8 mouse cellular contexts compared by ENCODE assay signal in the genomic region with DNA sequence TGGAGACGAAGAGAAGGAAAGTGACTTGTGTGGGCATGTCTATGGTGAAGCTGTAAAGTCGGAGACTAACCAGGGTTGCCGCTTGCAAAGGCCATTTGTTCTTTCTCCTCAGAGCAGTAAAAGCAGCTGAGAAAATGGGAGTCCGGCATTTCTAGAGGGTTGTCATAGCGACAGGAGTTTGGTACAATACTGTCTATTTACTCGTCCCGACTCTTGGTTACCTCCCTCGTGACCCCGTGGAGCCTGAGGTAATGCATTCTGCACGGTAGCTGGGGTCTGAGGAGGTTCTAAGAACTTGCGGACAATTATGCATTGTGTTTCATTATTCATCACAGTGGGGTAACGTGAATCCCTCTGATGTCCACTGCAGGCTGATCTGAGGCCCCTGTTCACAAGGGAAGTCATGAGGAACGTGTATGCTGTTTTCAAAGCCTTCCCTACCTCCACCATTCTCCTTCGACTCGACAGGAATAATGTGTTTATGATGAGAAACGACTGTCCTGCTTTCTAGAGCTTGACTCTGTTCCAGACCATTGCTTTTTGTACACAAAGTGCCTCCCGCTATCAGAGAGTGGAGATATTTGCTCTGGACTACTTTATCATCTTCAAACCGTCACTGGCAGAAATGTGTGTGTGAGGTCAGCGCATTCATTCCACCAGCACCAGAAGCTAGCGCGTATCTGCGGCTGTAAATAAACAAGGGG. TPM values are rescaled to one million over a fixed set of nuclear protein-coding genes. Genes with fewer than 3 reads are reported as not detected.
DNase-seq lines count a peak whose midpoint lies in the region; ATAC-seq and TF ChIP-seq lines count a peak whose summit lies in the region.

No protein-coding gene starts in this region.

- whole genome bisulfite sequencing in embryonic facial prominence, embryonic 15.5 days = 16% methylated on average over 22 of the region's 22 CpGs
- WGBS in small intestine, adult 2 months = 11% methylated on average over 22 of the region's 22 CpGs

- H3K4me2 ChIP-seq in embryonic facial prominence, embryonic 15.5 days (replicated peaks) = peak overlapping the region; percentile 49

- ATAC-seq in embryonic facial prominence, embryonic 15.5 days (ENCODE audit: insufficient number of reproducible peaks, low FRiP score, low TSS enrichment, low read depth) = peak; percentile 47
- peak; percentile 9 to 17; a peak in 2 of 4 replicates for ATAC-seq in hematopoietic stem cell, adult 5-6 weeks (replicated peaks in 1 of 2; ENCODE audit: insufficient read depth in 1 of 2, low FRiP score in 2 of 2, low TSS enrichment in 1 of 2, low read depth in 1 of 2, poor library complexity in 2 of 2, severe bottlenecking in 2 of 2)

- H3K4me1 ChIP-seq in embryonic facial prominence, embryonic 15.5 days = no peaks in the 10 kb centered on the region
- H3K4me1 ChIP-seq in small intestine, adult 2 months (ENCODE audit: control insufficient read depth, insufficient read depth, insufficient read length, low read length) = no peaks in the 10 kb centered on the region

- no peaks in the 10 kb centered on the region for H3K36me3 ChIP-seq in embryonic facial prominence, embryonic 15.5 days
- H3K36me3 ChIP-seq in small intestine, adult 2 months (ENCODE audit: control insufficient read depth, insufficient read depth, low read length) = no peaks in the 10 kb centered on the region

- no peak overlapping the region for H3K9ac ChIP-seq in embryonic facial prominence, embryonic 15.5 days

- peak overlapping the region; percentile 63 for H3K4me3 ChIP-seq in gastrocnemius, adult 2 months
- peak overlapping the region; percentile 26 for H3K4me3 ChIP-seq in embryonic facial prominence, embryonic 15.5 days (replicated peaks)
- 0 out of 2 replicates have a peak overlapping the region, but pooled peaks have one; percentile 0 for H3K4me3 ChIP-seq in small intestine, adult 2 months (ENCODE audit: low read depth, low read length)

- no peaks in the 10 kb centered on the region for H3K27me3 ChIP-seq in embryonic facial prominence, embryonic 15.5 days
- no peaks in the 10 kb centered on the region for H3K27me3 ChIP-seq in small intestine, adult 2 months (ENCODE audit: control insufficient read depth, insufficient read depth, low read length)

- DNase-seq in gastrocnemius, adult 2 months = no peak
- no peak for DNase-seq in gastrocnemius, postnatal 14 days
- DNase-seq in layer of hippocampus, postnatal 10 days (ENCODE audit: low spot score in 2 of 2) = peak; percentile 27 to 29
- peak; percentile 45 for DNase-seq in lung, postnatal 25 days (ENCODE audit: low spot score)
- DNase-seq in gastrocnemius, postnatal 36 days = no peak

- no peak for TF ChIP-seq CTCF in gastrocnemius, adult 2 months (IDR thresholded peaks at IDR 0.05)
- TF ChIP-seq CTCF in small intestine, adult 2 months (IDR thresholded peaks at IDR 0.05; ENCODE audit: extremely low read depth, insufficient read length, insufficient replicate concordance, low read depth, low read length) = no peak

- intact Hi-C loops in gastrocnemius, adult 2 months (cut with DNase I) = no loop called here
- intact Hi-C loops in gastrocnemius, postnatal 14 days (cut with DNase I; ENCODE audit: low total_unique reads) = no loop called here
- intact Hi-C loops in gastrocnemius, postnatal 36 days (cut with DNase I) = no loop called here

- no peak for TF ChIP-seq POLR2A in small intestine, adult 2 months (IDR thresholded peaks at IDR 0.05; ENCODE audit: low read depth, low read length)

- H3K27ac ChIP-seq in gastrocnemius, adult 2 months = no peak overlapping the region
- no peak overlapping the region for H3K27ac ChIP-seq in embryonic facial prominence, embryonic 15.5 days (replicated peaks)
- no peak overlapping the region for H3K27ac ChIP-seq in small intestine, adult 2 months (ENCODE audit: insufficient read depth, low read depth, low read length)

- no peaks in the 10 kb centered on the region for H3K9me3 ChIP-seq in embryonic facial prominence, embryonic 15.5 days (replicated peaks)

RNA-seq across cellular contexts. Expression of a gene that starts 55.1 kb away (rescaled TPM):
- 10 to 100 TPM in 1 of 2 experiments, 1 to 10 TPM in 1; 5.8 to 10.5 TPM for total RNA-seq in gastrocnemius, adult 2 months (2021)
- total RNA-seq in gastrocnemius, postnatal 14 days (2021) = 10 to 100 TPM; 15.4 to 19.0 TPM
- polyA plus RNA-seq in embryonic facial prominence, embryonic 15.5 days (2015; fragmentation: Nextera tagmentation; extraction: Ambion mirVana) = 31.2 and 37.4 TPM in 2 replicates
- 0.38 and 0.89 TPM in 2 replicates for total RNA-seq in hematopoietic stem cell, adult 5-6 weeks (2017)
- 100 to 1,000 TPM; 134 to 138 TPM for total RNA-seq in layer of hippocampus, postnatal 10 days (2021)
- 1.9 and 5.1 TPM in 2 replicates for polyA plus RNA-seq in small intestine, adult 2 months (2012; rRNA removed)
- 1 to 10 TPM; 7.2 to 7.9 TPM for total RNA-seq in gastrocnemius, postnatal 36 days (2021)

Comparison
In these comparisons a context has a peak if more than half of its experiments do, and no peak if none do; other contexts are left out.
1. DNase-seq: peak in layer of hippocampus, postnatal 10 days (2 of 2) and lung, postnatal 25 days (single experiment); none in gastrocnemius, adult 2 months (single experiment), gastrocnemius, postnatal 14 days (single experiment) and gastrocnemius, postnatal 36 days (0 of 2).
2. H3K4me3 ChIP-seq: peak in every context shown above with its lines; median percentile 63 in gastrocnemius, adult 2 months; 26 in embryonic facial prominence, embryonic 15.5 days; 0 in small intestine, adult 2 months.
3. RNA of a gene that starts 55.1 kb away (total RNA-seq): 134 to 138 TPM in layer of hippocampus, postnatal 10 days; 15.4 to 19.0 TPM in gastrocnemius, postnatal 14 days, 5.8 to 10.5 TPM in gastrocnemius, adult 2 months, 7.2 to 7.9 TPM in gastrocnemius, postnatal 36 days and 0.38 to 0.89 TPM in hematopoietic stem cell, adult 5-6 weeks; every median in the first group is over 4 times any median in the second.